Mouse (Mus musculus) left cerebral cortex, postnatal 14 days (tissue): Measurements from ENCODE around the gene Gm12248. TPM values are rescaled to one million over a fixed set of nuclear protein-coding genes. Genes with fewer than 3 reads are reported as not detected.

Experiments used
- DNase-seq, 2 experiments: peaks; one replicate each; pipeline ENCODE4 v3.0.0; 2021 to 2022; ENCODE audit warnings: low spot score in 2 of 2, mixed read lengths in 1 of 2
- intact Hi-C: fragments of 180-260 bp; cut with DNase I; formaldehyde crosslinking; loops from one replicate; pipeline ENCODE4 v1.15.1; 2025
- total RNA-seq, 2 experiments: library from RNA; stranded (reverse); gene quantifications; 2 replicates each; pipeline ENCODE4 v1.2.3; 2021

Gm12248 gene
- total RNA-seq, 2 experiments from 2014 or later: not detected

- intact Hi-C loops: loop anchor here (5.0 kb wide), 1 partner anchor 43 kb away; no protein-coding TSS in a partner anchor
- no peak for DNase-seq
Observed at GRCm38 (mm10) chr11:58014604-58015003, 78.3 kb downstream of the Gm12248 start.

Other genes starting within 250 kb of the Gm12248 start
- gene Larp1, start 84.1 kb downstream of the Gm12248 start, total RNA-seq: 10 to 100 TPM; 86.2 to 86.3 TPM
- 10 to 100 TPM; 52.1 to 54.3 TPM for gene Cnot8, start 11.0 kb upstream of the Gm12248 start, total RNA-seq
- gene Gemin5, start 75.4 kb upstream of the Gm12248 start, total RNA-seq: 10 to 100 TPM; 16.0 to 18.0 TPM
- 10 to 100 TPM; 30.8 to 33.4 TPM for gene Mrpl22, start 78.5 kb upstream of the Gm12248 start, total RNA-seq
- gene Igtp, start 106.4 kb upstream of the Gm12248 start, total RNA-seq: 1 to 10 TPM; 2.1 TPM
- 1 to 10 TPM; 1.6 to 1.7 TPM for gene Irgm2, start 106.5 kb upstream of the Gm12248 start, total RNA-seq
- not detected for gene 4930438A08Rik, start 181.7 kb upstream of the Gm12248 start, total RNA-seq
- gene Zfp692, start 213.9 kb upstream of the Gm12248 start, total RNA-seq: 10 to 100 TPM; 20.0 to 21.3 TPM
- gene Zfp672, start 237.2 kb upstream of the Gm12248 start, total RNA-seq: 10 to 100 TPM; 48.6 to 52.7 TPM
- 10 to 100 TPM; 54.1 to 59.7 TPM for gene Sh3bp5l, start 237.6 kb upstream of the Gm12248 start, total RNA-seq